8 mouse cellular contexts compared by ENCODE assay signal in genomic region chr5:140197705-140198104, GRCm38 (mm10).
DNase-seq lines count a peak whose midpoint lies in the region; ATAC-seq lines count a peak whose summit lies in the region.

No protein-coding gene starts in this region.

- H3K4me3 ChIP-seq in forebrain, embryonic 13.5 days = no peak overlapping the region
- H3K4me3 ChIP-seq in forebrain, embryonic 12.5 days (replicated peaks) = no peak overlapping the region
- H3K4me3 ChIP-seq in neural tube, embryonic 15.5 days (replicated peaks) = no peak overlapping the region

- WGBS in forebrain, embryonic 13.5 days = 30% methylated on average over 4 of the region's 4 CpGs
- WGBS in forebrain, embryonic 12.5 days = 35% methylated on average over 4 of the region's 4 CpGs
- 32% methylated on average over 4 of the region's 4 CpGs for WGBS in neural tube, embryonic 15.5 days

- intact Hi-C loops in left cerebral cortex, postnatal 14 days (cut with DNase I) = loop anchor here (5.0 kb wide), 1 partner anchor 95 kb away; no protein-coding TSS in a partner anchor

- H3K9me3 ChIP-seq in forebrain, embryonic 13.5 days (replicated peaks) = no peaks in the 10 kb centered on the region
- no peaks in the 10 kb centered on the region for H3K9me3 ChIP-seq in forebrain, embryonic 12.5 days
- H3K9me3 ChIP-seq in neural tube, embryonic 15.5 days (replicated peaks) = no peaks in the 10 kb centered on the region

- ATAC-seq in forebrain, embryonic 13.5 days = 0 out of 2 replicates have a peak, but pooled peaks have one; percentile 24
- no peak for ATAC-seq in forebrain, embryonic 12.5 days (ENCODE audit: low FRiP score)
- ATAC-seq in frontal cortex, adult (ENCODE audit: low TSS enrichment) = peak; percentile 48; the same call in 1 of the 2 replicates
- peak; percentile 61 for ATAC-seq in inflammation-experienced regulatory T-cells, adult 6 months
- peak; percentile 48; the same call in 1 of the 2 replicates for ATAC-seq in neural tube, embryonic 15.5 days (ENCODE audit: low FRiP score)

- H3K4me2 ChIP-seq in forebrain, embryonic 13.5 days = no peak overlapping the region
- no peak overlapping the region for H3K4me2 ChIP-seq in forebrain, embryonic 12.5 days
- no peak overlapping the region for H3K4me2 ChIP-seq in neural tube, embryonic 15.5 days

- no peak overlapping the region for H3K27ac ChIP-seq in forebrain, embryonic 13.5 days
- no peak overlapping the region for H3K27ac ChIP-seq in forebrain, embryonic 12.5 days
- H3K27ac ChIP-seq in neural tube, embryonic 15.5 days (replicated peaks) = peak overlapping the region; percentile 8; the same call in 1 of the 2 replicates

- H3K27me3 ChIP-seq in forebrain, embryonic 13.5 days = no peaks in the 10 kb centered on the region
- H3K27me3 ChIP-seq in forebrain, embryonic 12.5 days = no peaks in the 10 kb centered on the region
- H3K27me3 ChIP-seq in neural tube, embryonic 15.5 days (replicated peaks) = no peaks in the 10 kb centered on the region

- peaks cover 20% of the 10 kb centered on the region for H3K4me1 ChIP-seq in forebrain, embryonic 13.5 days
- peaks cover 21% of the 10 kb centered on the region for H3K4me1 ChIP-seq in forebrain, embryonic 12.5 days
- H3K4me1 ChIP-seq in neural tube, embryonic 15.5 days = peaks cover 23% of the 10 kb centered on the region

- peak; percentile 76 for DNase-seq in brain, adult 2 months (ENCODE audit: low read depth, low spot score)
- peak; percentile 76 to 85 for DNase-seq in left cerebral cortex, postnatal 14 days (ENCODE audit: low spot score in 2 of 2)
- DNase-seq in testis, postnatal 10 days (ENCODE audit: low spot score) = peak; percentile 87

- H3K9ac ChIP-seq in forebrain, embryonic 13.5 days = no peak overlapping the region
- no peak overlapping the region for H3K9ac ChIP-seq in forebrain, embryonic 12.5 days
- no peak overlapping the region for H3K9ac ChIP-seq in neural tube, embryonic 15.5 days (replicated peaks)

- no peaks in the 10 kb centered on the region for H3K36me3 ChIP-seq in forebrain, embryonic 13.5 days (ENCODE audit: poor library complexity, severe bottlenecking)
- H3K36me3 ChIP-seq in forebrain, embryonic 12.5 days (replicated peaks) = peaks cover 5% of the 10 kb centered on the region
- no peaks in the 10 kb centered on the region for H3K36me3 ChIP-seq in neural tube, embryonic 15.5 days
